Mouse (Mus musculus) C2C12 (cell line): ENCODE results near the gene Hist1h2ae.
"Not testable (repeated sequence)": the region's sequence is repeated elsewhere in the genome, so short reads cannot be mapped to it uniquely, and the experiment has no call there.

ENCODE experiments used
- CEBPB ChIP-seq: IDR thresholded peaks from one replicate; pipeline ENCODE4 v1.6.1; 2011; ENCODE audit warnings: low read depth, mild to moderate bottlenecking, control low read depth, moderate library complexity
- CTCF ChIP-seq: IDR thresholded peaks from one replicate; pipeline ENCODE4 v1.5.1; 2011; ENCODE audit not compliant: control insufficient read depth, insufficient read depth, insufficient read length
- FOSL1 ChIP-seq: IDR thresholded peaks from one replicate; pipeline ENCODE4 v1.8.0; 2011; ENCODE audit warnings: mild to moderate bottlenecking, low read length; ENCODE audit not compliant: poor library complexity, insufficient read depth, severe bottlenecking
- MAX ChIP-seq: IDR thresholded peaks from one replicate; pipeline ENCODE4 v1.6.1; 2011; ENCODE audit warnings: mild to moderate bottlenecking, control low read depth
- MYOD1 ChIP-seq: IDR thresholded peaks from one replicate; pipeline ENCODE4 v1.6.1; 2011; ENCODE audit warnings: low read depth; ENCODE audit not compliant: control insufficient read depth, insufficient read length
- MYOG ChIP-seq: IDR thresholded peaks from one replicate; pipeline ENCODE4 v1.6.1; 2011; ENCODE audit not compliant: control insufficient read depth, insufficient read length; ENCODE audit errors: extremely low read depth
- USF1 ChIP-seq: IDR thresholded peaks from one replicate; pipeline ENCODE4 v1.6.1; 2011; ENCODE audit warnings: low read depth, mild to moderate bottlenecking, control low read depth, moderate library complexity

DNA sequence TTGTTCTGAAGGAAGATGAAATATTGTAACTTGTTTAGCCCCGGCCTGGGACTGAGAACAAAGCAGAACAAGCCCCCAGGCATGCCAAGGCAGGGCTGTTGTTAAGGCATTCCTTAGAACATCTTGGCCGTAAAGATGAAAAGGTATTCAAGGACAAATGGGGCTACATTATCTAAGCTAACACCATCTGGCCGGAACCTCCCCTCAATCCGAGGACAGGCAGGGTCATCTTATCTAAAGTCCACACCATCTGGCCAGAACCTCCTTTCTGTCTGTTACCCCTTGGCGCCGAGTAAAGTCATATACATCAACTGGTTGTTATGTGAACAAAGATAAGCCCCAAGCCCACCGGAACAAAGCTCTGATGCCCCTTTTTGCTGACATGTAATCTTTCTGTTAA, 20.9 kb upstream of the Hist1h2ae start:
- not testable (repeated sequence) for TF ChIP-seq FOSL1, MAX, CTCF, CEBPB, MYOD1, MYOG, USF1
